ENCODE assay signal across 18 mouse cellular contexts in genomic region chr11:88441871-88442740, GRCm38 (mm10).
DNase-seq lines count a peak whose midpoint lies in the region; ATAC-seq and TF ChIP-seq lines count a peak whose summit lies in the region.
"Had no signal": no experiment of that assay in that cellular context is flagged by ENCODE, and none has a peak within 500 bp of the region (broad histone marks: within the 10 kb centered on the region; RNA-seq: fewer than 3 reads in every experiment).

No protein-coding gene starts in this region.

- TF ChIP-seq CTCF in CH12.LX (conservative IDR thresholded peaks at IDR 0.05 in 1 of 2, IDR thresholded peaks at IDR 0.05 in 1 of 2; ENCODE audit: low read depth in 2 of 2, low read length in 2 of 2), result peak in 1 of 2 experiments; percentile 51; a peak in 2 of 4 replicates

- intact Hi-C loops in gastrocnemius, postnatal 36 days (cut with DNase I), result no loop called here

- H3K4me2 ChIP-seq in heart, embryonic 16.5 days (ENCODE audit: low read depth, low read length), result no peak overlapping the region
- H3K4me2 ChIP-seq in CH12.LX (ENCODE audit: insufficient read depth, low read depth, poor library complexity, severe bottlenecking), result peak overlapping the region; percentile 33
- no peak overlapping the region for H3K4me2 ChIP-seq in embryonic facial prominence, embryonic 11.5 days (ENCODE audit: low read depth, low read length)
- no peak overlapping the region for H3K4me2 ChIP-seq in hindbrain, embryonic 16.5 days (ENCODE audit: low read length)
- H3K4me2 ChIP-seq: heart, embryonic 13.5 days; liver, embryonic 15.5 days had no signal

- TF ChIP-seq EP300 in CH12.LX (IDR thresholded peaks at IDR 0.05; ENCODE audit: low read length), result peak; percentile 80

- H3K27me3 ChIP-seq in heart, embryonic 16.5 days (ENCODE audit: control insufficient read depth, insufficient read depth, low read length), result no peaks in the 10 kb centered on the region
- no peaks in the 10 kb centered on the region for H3K27me3 ChIP-seq in CH12.LX (replicated peaks)
- no peaks in the 10 kb centered on the region for H3K27me3 ChIP-seq in embryonic facial prominence, embryonic 11.5 days (ENCODE audit: control insufficient read depth, insufficient read depth, low read length)
- no peaks in the 10 kb centered on the region for H3K27me3 ChIP-seq in hindbrain, embryonic 16.5 days (replicated peaks; ENCODE audit: control insufficient read depth, insufficient read depth, low read length)
- H3K27me3 ChIP-seq: heart, embryonic 13.5 days; liver, embryonic 15.5 days; Patski had no signal

- in situ Hi-C loops in CH12.LX (cut with MboI; ENCODE audit: low pct_ligation_motif_present, low pct_unique_long_range_greater_than_20kb, low sequenced_read_pairs), result no loop called here

- H3K36me3 ChIP-seq in heart, embryonic 16.5 days (ENCODE audit: control insufficient read depth, insufficient read depth), result 0 out of 2 replicates have a peak, but pooled peaks cover 2% of the 10 kb centered on the region
- peaks cover 0 to 62% of the 10 kb centered on the region in 2 experiments for H3K36me3 ChIP-seq in CH12.LX (replicated peaks in 1 of 2; ENCODE audit: control insufficient read depth in 1 of 2, insufficient read depth in 1 of 2, low read length in 1 of 2)
- H3K36me3 ChIP-seq in embryonic facial prominence, embryonic 11.5 days (replicated peaks; ENCODE audit: control insufficient read depth, insufficient read depth, low read depth, low read length), result no peaks in the 10 kb centered on the region
- H3K36me3 ChIP-seq in hindbrain, embryonic 16.5 days (ENCODE audit: control insufficient read depth, insufficient read depth, low read length), result no peaks in the 10 kb centered on the region

- peak; percentile 41 for TF ChIP-seq RAD21 in CH12.LX (IDR thresholded peaks at IDR 0.05; ENCODE audit: low read depth, low read length)

- H3K79me2 ChIP-seq in CH12.LX (replicated peaks; ENCODE audit: control insufficient read depth, extremely low read depth, insufficient read depth, poor library complexity, severe bottlenecking), result no peaks in the 10 kb centered on the region

- no peaks in the 10 kb centered on the region for H3K9me3 ChIP-seq in heart, embryonic 16.5 days (replicated peaks; ENCODE audit: control insufficient read depth, low read length)
- no peaks in the 10 kb centered on the region for H3K9me3 ChIP-seq in CH12.LX (replicated peaks; ENCODE audit: low read length)
- no peaks in the 10 kb centered on the region for H3K9me3 ChIP-seq in embryonic facial prominence, embryonic 11.5 days (replicated peaks; ENCODE audit: control insufficient read depth, low read length)
- H3K9me3 ChIP-seq in hindbrain, embryonic 16.5 days (ENCODE audit: control insufficient read depth, low read length), result no peaks in the 10 kb centered on the region
- H3K9me3 ChIP-seq: heart, embryonic 13.5 days; liver, embryonic 15.5 days had no signal

- peaks cover 46% of the 10 kb centered on the region for H3K4me1 ChIP-seq in heart, embryonic 16.5 days (ENCODE audit: control insufficient read depth, insufficient read depth, low read length)
- peaks cover 16 to 48% of the 10 kb centered on the region in 2 experiments for H3K4me1 ChIP-seq in CH12.LX (ENCODE audit: control insufficient read depth in 1 of 2, insufficient read depth in 2 of 2)
- H3K4me1 ChIP-seq in embryonic facial prominence, embryonic 11.5 days (ENCODE audit: control insufficient read depth, insufficient read depth, low read length), result no peaks in the 10 kb centered on the region
- peaks cover 44% of the 10 kb centered on the region for H3K4me1 ChIP-seq in hindbrain, embryonic 16.5 days (ENCODE audit: control insufficient read depth, insufficient read depth, low read depth, low read length)
- H3K4me1 ChIP-seq: liver, embryonic 15.5 days had no signal

- no peak for TF ChIP-seq POLR2A in CH12.LX (IDR thresholded peaks at IDR 0.05; ENCODE audit: low read depth, low read length)

- dilution Hi-C loops in CH12.LX (cut with MboI; ENCODE audit: extremely low pct_ligation_motif_present, extremely low pct_unique_long_range_greater_than_20kb, low sequenced_read_pairs), result no loop called here

- WGBS in heart, embryonic 16.5 days, result 69% methylated on average over 12 of the region's 12 CpGs
- 54% methylated on average over 12 of the region's 12 CpGs for WGBS in embryonic facial prominence, embryonic 11.5 days
- 63% methylated on average over 12 of the region's 12 CpGs for WGBS in hindbrain, embryonic 16.5 days

- H3K9ac ChIP-seq in heart, embryonic 16.5 days (ENCODE audit: low read length), result 0 out of 2 replicates have a peak overlapping the region, but pooled peaks have one; percentile 23
- no peak overlapping the region for H3K9ac ChIP-seq in CH12.LX (ENCODE audit: insufficient read depth, low read depth)
- H3K9ac ChIP-seq in embryonic facial prominence, embryonic 11.5 days (replicated peaks; ENCODE audit: low read length), result no peak overlapping the region
- peak overlapping the region; percentile 9; the same call in 1 of the 2 replicates for H3K9ac ChIP-seq in hindbrain, embryonic 16.5 days (ENCODE audit: low read depth, low read length)
- H3K9ac ChIP-seq: heart, embryonic 13.5 days; liver, embryonic 15.5 days had no signal

- ATAC-seq in heart, embryonic 16.5 days (replicated peaks; ENCODE audit: extremely low read depth, insufficient read depth, low FRiP score), result no peak
- ATAC-seq in embryonic facial prominence, embryonic 11.5 days (replicated peaks; ENCODE audit: insufficient number of reproducible peaks, low FRiP score, low TSS enrichment, low read depth), result 0 out of 2 replicates have a peak, but pooled peaks have one; percentile 26
- no peak for ATAC-seq in hindbrain, embryonic 16.5 days
- ATAC-seq: CD4-positive, CD25-positive, alpha-beta regulatory T cell, adult 4 months; Patski had no signal

- no peak overlapping the region for H3K4me3 ChIP-seq in heart, embryonic 16.5 days (ENCODE audit: low read length)
- H3K4me3 ChIP-seq in CH12.LX (replicated peaks in 1 of 3; ENCODE audit: low read depth in 2 of 3, low read length in 2 of 3, poor library complexity in 1 of 3), result no peak overlapping the region
- no peak overlapping the region for H3K4me3 ChIP-seq in embryonic facial prominence, embryonic 11.5 days (ENCODE audit: low read depth, low read length)
- H3K4me3 ChIP-seq in hindbrain, embryonic 16.5 days (ENCODE audit: low read length), result no peak overlapping the region
- H3K4me3 ChIP-seq: heart, embryonic 13.5 days; left cerebral cortex, adult 2 months; liver, embryonic 15.5 days had no signal

- DNase-seq in heart, adult 9 months (ENCODE audit: low spot score in 2 of 2), result no peak
- DNase-seq in CH12.LX (ENCODE audit: extremely low read depth), result peak; percentile 83
- no peak for DNase-seq in embryonic facial prominence, embryonic 11.5 days (ENCODE audit: low spot score)
- no peak for DNase-seq in layer of hippocampus, adult 18-20 months (ENCODE audit: low spot score in 2 of 2)
- no peak for DNase-seq in gastrocnemius, postnatal 36 days
- DNase-seq: adrenal gland, adult 8-10 months; cerebellum, postnatal 36 days; kidney, adult 18-20 months; lung, postnatal 36 days; right cerebral cortex, postnatal 4 days; thymus, postnatal 14 days had no signal

- no peak overlapping the region for H3K27ac ChIP-seq in heart, embryonic 16.5 days (ENCODE audit: low read length)
- H3K27ac ChIP-seq in CH12.LX (ENCODE audit: insufficient read depth, low read depth), result peak overlapping the region; percentile 44
- H3K27ac ChIP-seq in embryonic facial prominence, embryonic 11.5 days (replicated peaks; ENCODE audit: low read depth, low read length), result no peak overlapping the region
- H3K27ac ChIP-seq in hindbrain, embryonic 16.5 days (ENCODE audit: low read depth, low read length), result no peak overlapping the region
- H3K27ac ChIP-seq: left cerebral cortex, adult 2 months; liver, embryonic 15.5 days had no signal

TF ChIP-seq in CH12.LX, 34 proteins besides CTCF, POLR2A, EP300 and RAD21 (continues in another document):
- TF ChIP-seq PAX5 (IDR thresholded peaks at IDR 0.05; ENCODE audit: low read length), result no peak
- TF ChIP-seq RCOR1 (conservative IDR thresholded peaks at IDR 0.05; ENCODE audit: low read depth, low read length), result peak; percentile 79
- peak; percentile 19 for TF ChIP-seq SMC3 (IDR thresholded peaks at IDR 0.05; ENCODE audit: low read depth, low read length)
- peak; percentile 67; the same call in 1 of the 2 replicates for TF ChIP-seq ZMIZ1 (IDR thresholded peaks at IDR 0.05; ENCODE audit: low read depth, low read length)
- TF ChIP-seq MEF2A (IDR thresholded peaks at IDR 0.05; ENCODE audit: borderline replicate concordance, low read depth, low read length), result peak; percentile 51
- TF ChIP-seq GABPA (IDR thresholded peaks at IDR 0.05; ENCODE audit: insufficient replicate concordance, low read depth, low read length), result no peak
- TF ChIP-seq BHLHE40 (IDR thresholded peaks at IDR 0.05; ENCODE audit: low read depth, low read length), result peak; percentile 69
- peak; percentile 69; the same call in 1 of the 2 replicates for TF ChIP-seq POLR2AphosphoS2 (IDR thresholded peaks at IDR 0.05; ENCODE audit: low read depth, low read length)
- no peak for TF ChIP-seq TBP (conservative IDR thresholded peaks at IDR 0.05; ENCODE audit: low read depth, low read length)
- TF ChIP-seq SIN3A (IDR thresholded peaks at IDR 0.05; ENCODE audit: low read length), result peak; percentile 72; the same call in 1 of the 2 replicates
- TF ChIP-seq MAX (IDR thresholded peaks at IDR 0.05; ENCODE audit: low read length), result peak; percentile 85
- no peak for TF ChIP-seq NRF1 (IDR thresholded peaks at IDR 0.05; ENCODE audit: low read depth, low read length)
- TF ChIP-seq E2F4 (IDR thresholded peaks at IDR 0.05; ENCODE audit: insufficient replicate concordance, low read depth, low read length), result no peak
- peak; percentile 85 for TF ChIP-seq TCF12 (IDR thresholded peaks at IDR 0.05; ENCODE audit: low read depth, low read length)
- no peak for TF ChIP-seq USF1 (IDR thresholded peaks at IDR 0.05; ENCODE audit: low read depth, low read length)
- TF ChIP-seq ELF1 (IDR thresholded peaks at IDR 0.05; ENCODE audit: low read depth, low read length), result peak; percentile 77
- TF ChIP-seq ETS1 (conservative IDR thresholded peaks at IDR 0.05; ENCODE audit: low read depth, low read length), result peak; percentile 78
- peak; percentile 6; the same call in 1 of the 2 replicates for TF ChIP-seq ZNF384 (IDR thresholded peaks at IDR 0.05; ENCODE audit: low read depth, low read length)
- TF ChIP-seq MYC (IDR thresholded peaks at IDR 0.05; ENCODE audit: low read depth, low read length), result peak; percentile 75
- no peak for TF ChIP-seq MAFK (IDR thresholded peaks at IDR 0.05; ENCODE audit: insufficient replicate concordance, low read length)
- peak; percentile 87 for TF ChIP-seq CHD2 (IDR thresholded peaks at IDR 0.05; ENCODE audit: low read length)
- peak; percentile 47; the same call in 1 of the 2 replicates for TF ChIP-seq NELFE (IDR thresholded peaks at IDR 0.05; ENCODE audit: low read depth, low read length)
- no peak for TF ChIP-seq JUN (IDR thresholded peaks at IDR 0.05; ENCODE audit: insufficient read depth, low read depth, low read length)
- TF ChIP-seq JUND (conservative IDR thresholded peaks at IDR 0.05; ENCODE audit: low read depth, low read length), result peak; percentile 11; the same call in 1 of the 2 replicates

Comparison
In these comparisons a context has a peak if more than half of its experiments do, and no peak if none do; other contexts are left out.
1. H3K9ac ChIP-seq: peak in heart, embryonic 16.5 days (single experiment) and hindbrain, embryonic 16.5 days (single experiment); none in CH12.LX (single experiment) and embryonic facial prominence, embryonic 11.5 days (single experiment).